Mouse (Mus musculus) MEL-GATA-1-ER (cell line): ENCODE measurements at regions not wholly inside any gene's neighbourhood (a gene's known extent, or its start where the extent isn't known, plus 50 kb on each side); places are given as distances from the start of the nearest gene placed in this dataset.
"Not testable (repeated sequence)": the region's sequence is repeated elsewhere in the genome, so short reads cannot be mapped to it uniquely, and the experiment has no call there.

Experiments used
- DNase-seq: peaks from one replicate; pipeline ENCODE4 v3.0.0-alpha.2; 2012; ENCODE audit warnings: low read depth; ENCODE audit errors: extremely low read depth

DNA sequence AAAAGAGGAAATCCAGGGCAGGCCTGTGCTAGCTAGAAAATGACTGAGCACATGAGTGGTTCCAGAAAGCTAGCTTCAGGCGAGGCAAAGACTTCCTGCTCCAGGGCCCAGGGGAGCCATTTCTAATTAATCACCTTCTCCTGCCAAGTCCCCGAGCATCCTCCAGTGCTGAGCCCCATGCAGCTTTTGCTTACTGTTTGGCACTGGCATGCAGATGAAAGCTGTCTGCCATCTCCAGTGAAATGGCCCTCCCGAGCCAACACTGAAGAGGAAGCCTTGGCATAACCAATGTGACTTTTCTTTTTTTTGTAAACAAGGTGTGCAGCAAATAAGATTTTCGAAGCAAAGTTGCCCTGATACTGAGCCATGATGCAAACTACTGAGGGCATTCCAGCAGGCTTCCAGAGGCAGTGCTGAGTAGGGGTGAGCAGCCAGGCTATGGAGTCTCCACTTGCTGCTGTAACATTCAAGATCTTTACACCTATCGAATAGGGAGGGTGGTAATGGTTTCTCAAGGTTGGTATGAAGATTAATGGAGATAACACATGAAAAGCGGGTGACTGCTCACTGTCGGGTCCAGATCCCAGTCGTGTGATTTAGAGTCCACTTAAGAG is 125.4 kb upstream of the Immp2l start:
- no peak for DNase-seq

DNA sequence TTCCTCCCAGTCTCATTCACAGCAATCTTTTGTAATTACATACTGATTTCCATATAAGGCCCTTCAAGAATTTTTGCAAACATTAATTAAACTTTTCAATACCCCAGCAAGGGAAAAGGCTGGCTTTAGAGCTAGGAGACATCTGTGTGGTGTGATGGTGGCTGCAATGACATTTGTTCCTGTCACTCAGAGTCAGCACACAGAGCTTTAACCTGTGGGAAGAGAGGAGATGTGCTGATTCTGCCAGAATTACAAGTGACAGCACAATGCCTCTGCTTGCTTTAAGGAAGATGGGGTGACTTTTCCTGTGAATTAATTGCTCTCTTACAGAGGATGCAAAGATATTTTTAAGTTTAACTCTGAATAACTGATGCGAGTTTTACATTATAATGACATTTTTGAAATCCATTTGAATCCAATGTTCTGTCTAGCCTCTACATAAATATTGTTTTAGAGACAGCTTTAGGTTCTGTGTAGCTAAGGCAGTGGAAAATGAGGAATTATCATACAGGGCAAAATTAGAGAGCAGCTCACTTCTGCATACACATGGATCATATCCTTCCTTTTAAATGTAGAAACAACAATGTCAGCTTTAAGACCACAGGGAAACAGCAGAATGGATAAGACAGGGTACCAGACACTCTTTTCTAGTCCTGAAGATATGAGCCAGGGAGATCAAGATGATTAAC is 118.1 kb upstream of the Immp2l start:
- no peak for DNase-seq

DNA sequence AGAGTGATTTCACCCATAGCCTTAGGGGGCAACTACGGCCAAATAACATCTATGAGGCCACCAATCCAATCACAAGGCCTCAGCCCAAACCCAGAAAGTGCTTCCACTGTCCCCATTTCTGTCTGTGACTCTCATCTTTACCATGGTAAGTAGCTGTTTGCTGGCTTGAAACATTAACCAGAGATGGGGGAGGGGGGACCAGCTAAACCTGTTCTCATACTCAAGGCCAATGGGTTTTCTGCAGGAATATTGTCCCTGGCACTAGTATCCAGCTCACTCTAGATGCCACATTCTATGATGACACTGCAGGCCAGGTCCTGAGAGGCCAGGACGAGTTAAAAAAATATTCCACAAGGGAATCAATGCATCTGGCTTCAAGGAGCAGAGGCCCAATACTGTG is 117.1 kb upstream of the Immp2l start:
- DNase-seq: no peak

DNA sequence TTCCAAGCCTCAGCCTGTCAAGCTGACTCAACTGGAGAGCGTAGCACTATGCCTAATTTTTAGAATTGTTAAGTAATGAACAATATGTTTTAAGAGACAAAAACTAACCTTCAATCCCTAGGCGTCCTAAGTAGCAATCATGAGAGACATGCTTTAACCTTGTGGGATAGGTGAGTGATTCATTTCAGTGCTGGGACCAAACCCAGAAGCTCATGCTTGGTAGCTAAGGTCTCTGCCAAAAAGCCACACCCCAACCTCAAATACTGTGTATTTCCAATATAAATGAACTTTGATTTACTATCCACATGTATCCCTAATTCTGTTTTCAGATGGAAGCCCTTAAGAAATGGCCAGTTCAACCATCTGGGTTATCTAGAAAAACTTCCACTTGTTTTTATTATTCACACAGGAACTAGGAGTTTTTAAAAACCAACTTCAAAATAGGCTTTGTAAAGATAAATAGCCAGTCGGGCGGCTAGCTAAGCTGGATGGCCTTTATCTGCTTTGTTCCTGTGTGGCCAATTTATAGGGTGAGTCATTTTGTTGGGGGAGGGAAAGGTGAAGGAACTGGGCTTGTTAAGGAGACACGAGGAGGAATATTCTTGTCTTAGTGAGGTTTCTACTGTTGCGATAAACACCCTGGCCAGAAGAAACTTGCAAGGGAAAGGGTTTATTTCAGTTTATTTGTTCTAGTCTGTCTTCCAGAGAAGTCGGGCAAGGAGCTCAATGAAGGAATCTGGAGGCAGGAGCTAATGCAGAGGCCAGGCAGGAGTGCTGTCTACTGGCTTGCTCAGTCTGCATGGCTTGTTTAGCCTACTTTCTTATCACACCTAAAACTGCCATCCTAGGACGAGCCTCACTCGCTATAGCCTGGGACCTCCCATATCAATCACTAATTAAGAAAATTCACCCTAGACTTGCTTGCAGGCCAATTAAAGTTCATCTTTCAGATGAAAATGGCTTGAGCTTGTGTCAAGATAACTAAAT is 114.8 kb upstream of the Immp2l start:
- DNase-seq: peak; percentile 6

DNA sequence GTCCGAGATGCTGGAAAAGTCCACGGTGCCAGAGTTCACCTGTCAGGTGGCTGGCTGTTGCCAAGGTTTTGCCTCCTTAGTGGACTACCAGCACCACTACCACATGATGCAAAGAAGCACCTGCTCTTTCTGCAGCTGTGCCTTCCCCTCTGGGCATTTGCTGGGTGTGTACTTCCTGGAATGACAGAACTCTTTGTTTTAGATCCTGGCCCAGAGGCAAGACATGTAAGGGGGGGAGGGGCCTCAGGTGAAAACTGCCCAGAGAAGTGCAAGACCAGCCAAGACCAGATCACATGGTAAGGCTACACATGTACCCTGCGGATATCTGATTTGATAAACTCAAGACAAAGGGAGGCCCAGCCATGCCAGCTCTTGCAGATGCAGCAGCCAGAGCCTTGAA is 106.4 kb upstream of the Immp2l start:
- DNase-seq: no peak

DNA sequence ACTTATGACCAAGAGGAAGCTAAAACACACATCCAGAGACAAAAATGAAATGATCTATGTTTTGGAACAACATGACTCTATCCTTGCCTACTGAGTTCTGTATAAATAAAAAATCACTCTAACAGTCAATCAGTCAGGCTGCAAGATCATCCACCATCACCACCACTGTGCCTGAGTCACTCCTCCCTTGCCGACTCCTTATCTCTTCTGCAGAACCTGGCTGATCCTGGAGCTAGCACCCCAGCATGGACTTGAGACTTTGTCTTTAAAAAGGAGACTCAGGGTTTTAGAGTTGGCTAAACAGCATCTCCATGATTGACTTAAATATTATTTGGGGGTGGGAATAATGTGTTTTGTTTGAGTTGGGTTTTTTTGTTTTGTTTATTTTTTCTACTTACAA is 101.9 kb upstream of the Immp2l start:
- no peak for DNase-seq

DNA sequence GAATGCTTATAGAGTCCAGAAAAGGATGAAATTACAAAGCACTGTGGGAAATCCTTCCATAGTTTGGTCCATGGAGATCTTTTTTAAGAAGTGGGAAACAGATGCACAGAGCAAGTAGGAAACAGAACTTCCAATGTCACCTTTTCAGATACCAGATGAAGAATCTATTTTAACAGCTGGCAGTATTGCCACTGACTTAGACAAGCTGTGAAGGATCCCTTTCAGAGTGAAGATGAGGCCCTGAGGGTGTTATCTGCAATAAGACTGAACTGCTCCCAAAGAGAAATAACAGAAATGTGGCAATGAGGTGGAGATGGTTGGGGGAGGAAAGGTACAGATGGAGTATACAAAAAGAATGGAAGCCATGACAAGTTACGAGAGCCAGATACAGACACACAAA is 97.2 kb upstream of the Immp2l start:
- no peak for DNase-seq

DNA sequence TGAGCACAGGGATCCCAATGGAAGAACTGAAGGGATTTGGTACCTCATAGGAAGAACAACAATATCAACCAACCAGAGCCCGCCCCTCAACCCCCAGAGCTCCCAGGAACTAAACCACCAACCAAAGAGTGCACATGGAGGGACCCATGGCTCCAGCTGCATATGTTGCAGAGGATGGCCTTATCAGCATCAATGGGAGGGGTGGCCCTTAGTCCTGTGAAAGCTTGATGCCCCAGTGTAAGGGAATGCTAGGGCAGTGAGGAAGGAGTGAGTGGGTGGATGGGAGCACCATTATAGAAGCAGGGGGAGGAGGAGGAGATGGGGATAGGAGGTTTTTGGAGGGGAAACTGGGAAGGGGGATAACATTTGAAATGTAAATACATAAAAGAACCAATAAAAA is 94.5 kb upstream of the Immp2l start:
- DNase-seq: not testable (repeated sequence)

DNA sequence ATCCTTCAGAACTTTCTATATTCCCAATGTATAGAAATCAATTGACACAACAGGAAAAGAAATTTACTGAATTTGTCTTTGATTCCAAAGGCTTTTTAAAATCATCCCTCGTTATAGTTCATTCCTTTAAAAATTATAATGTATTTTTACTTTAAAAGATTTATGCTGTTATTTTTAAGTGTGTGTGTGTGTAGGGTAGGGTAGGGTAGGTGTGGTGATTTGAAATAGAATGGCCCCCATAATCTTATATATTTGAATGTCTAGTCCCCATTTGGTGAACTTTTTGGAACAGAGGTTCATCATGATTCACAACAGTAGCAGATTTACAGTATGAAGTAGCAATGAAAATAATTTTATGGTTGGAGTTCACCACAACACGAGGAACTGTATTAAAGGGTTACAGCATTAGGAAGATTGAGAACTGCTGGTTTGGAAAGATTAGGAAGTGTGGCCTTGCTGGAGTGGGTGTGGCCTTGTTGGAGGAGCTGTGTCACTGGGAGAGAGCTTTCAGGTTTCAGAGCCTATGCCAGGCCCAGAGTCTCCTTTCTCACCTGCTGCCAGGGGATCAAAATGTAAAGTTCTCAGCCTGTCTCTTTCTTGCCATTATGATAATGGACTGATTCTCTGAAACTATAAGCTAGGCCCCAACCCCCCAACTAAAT is 88.7 kb upstream of the Immp2l start:
- DNase-seq: no peak

DNA sequence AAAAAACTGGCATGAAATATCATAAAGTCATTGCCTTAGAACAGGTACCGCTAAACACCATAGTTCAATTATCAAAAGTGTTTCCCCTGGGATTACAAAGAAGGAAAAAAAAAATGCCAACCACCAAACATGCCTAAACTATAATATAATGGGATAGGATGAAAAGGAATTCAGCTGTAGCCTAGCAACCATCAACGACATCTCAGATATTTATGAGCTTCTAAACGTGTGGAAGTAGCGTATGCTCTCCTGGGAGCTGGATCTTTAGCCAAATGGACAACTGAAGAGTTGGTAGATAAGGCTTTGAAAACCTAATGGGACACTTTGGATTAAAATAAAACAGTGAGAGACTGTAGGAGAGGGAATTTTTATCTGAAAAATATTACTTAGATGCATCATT is 86.9 kb upstream of the Immp2l start:
- no peak for DNase-seq

DNA sequence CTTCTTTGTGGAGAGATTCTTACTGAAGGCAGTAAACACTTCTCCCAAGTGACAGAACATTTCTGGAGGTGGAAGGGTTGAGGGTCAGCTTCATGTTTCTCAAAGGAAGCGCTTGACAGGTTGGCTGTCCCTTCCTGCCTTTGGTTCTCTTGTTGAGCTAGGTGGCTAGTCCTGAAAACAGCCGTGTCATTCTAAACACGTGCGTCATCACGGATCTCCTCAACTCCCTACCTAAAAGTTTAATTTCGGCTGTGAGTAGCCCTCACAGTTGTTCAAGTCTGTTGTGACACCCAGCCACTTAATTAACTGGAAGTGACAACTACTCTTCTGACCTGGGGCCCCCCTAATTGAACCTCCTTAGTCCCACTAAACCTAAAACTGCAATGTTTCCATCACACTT is 77.0 kb upstream of the Immp2l start:
- DNase-seq: no peak

DNA sequence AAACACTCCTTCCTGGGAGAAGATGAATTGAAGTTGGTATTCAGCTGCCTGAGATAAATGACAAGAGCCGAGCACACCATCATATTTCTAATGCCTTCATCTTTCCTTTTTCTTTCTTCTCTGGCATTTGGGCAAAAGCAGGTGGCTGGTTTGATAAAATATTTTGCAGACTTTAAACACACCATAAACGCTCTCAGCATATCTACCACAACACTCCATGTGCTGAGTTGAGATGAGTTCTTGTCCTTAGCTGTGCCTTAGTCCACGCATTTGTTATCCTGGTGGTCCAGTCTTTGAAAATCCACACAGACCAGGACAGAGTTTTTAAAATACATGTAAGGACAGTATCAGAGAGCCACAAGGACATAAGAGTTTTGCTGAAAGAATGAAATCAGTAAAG is 74.3 kb upstream of the Immp2l start:
- DNase-seq: no peak

DNA sequence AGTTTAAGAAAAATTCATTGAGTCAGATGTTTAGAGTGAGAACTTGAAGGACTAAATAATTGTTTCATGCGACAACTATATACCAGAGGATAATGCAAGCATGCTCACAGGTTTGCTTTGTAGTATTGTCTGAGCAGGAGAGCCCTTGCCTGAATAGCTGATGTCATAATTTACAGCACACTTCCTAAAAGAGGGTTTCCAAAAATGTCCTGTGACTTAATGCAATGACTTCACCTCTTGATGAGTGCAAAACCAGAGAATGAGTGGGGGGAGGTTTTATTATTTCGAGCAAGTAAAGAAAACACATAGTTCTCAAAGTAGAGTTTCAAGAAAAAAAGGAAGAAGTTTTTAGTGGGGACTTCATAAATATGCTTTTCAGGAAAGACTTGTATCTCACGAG is 65.4 kb upstream of the Immp2l start:
- no peak for DNase-seq

DNA sequence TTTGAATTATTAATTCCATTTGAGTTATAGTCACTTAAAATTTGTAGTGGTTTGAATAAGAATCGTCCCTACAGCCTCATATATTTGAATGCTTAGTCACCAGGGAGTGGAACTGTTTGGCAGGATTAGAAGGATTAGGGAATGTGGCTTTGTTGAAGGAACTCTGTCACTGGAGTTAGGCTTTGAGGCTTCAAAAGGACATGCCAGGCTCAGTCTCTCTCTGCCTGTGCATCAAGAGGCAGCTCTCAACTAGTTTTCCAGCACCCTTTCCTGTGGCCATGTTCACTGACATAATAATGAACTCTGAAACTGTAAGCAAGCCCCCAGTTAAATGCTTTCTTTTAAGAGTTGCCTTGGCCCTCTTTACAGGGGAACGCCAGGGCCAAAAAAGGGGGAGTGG is 58.9 kb upstream of the Immp2l start:
- DNase-seq: no peak

DNA sequence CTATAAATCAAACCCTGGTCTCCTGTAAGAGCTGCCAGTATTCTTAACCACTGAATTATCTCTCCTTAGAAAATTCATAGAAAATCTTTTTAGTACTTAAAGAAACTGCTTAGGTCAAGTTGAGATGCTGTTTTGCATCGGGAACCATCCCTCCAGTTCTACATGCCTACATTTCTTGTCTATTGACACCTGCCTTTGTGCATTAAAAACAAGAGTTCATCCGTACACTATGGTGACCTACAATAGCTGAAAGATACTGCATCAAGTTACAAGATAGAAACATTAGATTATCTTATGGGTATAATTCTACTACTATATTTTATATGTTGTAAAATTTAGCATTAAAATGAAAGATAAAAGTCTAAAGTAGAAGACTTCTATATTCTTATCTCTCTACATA is 57.6 kb upstream of the Immp2l start:
- no peak for DNase-seq

DNA sequence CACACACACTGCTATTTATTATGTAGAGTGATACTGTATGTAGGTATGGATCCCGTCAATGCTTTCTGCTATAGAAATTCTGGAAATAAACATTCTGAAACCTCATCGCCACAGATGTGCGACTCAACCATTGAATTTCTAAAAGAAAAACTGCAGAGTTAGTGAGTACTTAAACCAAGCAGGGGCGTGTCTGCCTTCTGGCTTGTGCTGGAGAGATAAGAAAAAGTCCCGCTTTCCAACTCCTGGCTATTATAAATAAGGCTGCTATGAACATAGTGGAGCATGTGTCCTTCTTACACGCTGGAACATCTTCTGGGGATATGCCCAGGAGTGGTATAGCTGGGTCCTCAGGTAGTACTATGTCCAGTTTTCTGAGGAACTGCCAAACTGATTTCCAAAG is 57.2 kb upstream of the Immp2l start:
- DNase-seq: peak; percentile 37

DNA sequence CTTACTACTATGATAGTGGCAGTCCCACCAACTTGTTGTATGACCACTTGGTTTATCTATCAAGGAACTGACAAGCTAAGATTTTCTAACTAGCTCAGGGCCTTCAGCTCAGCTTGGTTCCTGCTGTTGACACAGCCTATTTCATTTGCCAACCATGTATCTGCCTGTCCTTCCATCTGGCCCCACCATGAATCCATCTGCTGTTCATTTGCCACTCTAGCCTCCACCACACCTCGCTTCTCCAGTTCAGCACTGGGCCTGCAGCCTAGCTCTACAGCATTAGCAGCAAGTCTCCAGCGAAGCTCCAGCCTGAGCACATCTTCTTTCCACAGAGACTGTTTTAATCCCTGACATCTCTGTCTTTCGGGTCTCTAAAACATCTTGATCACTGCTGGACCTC is 51.0 kb upstream of the Immp2l start:
- DNase-seq: no peak
